Mouse (Mus musculus) embryo, embryonic 10 days (tissue): Measurements from ENCODE around the gene Pex1.
"Not testable (repeated sequence)": the region's sequence is repeated elsewhere in the genome, so short reads cannot be mapped to it uniquely, and the experiment has no call there.

ENCODE experiments used
- DNase-seq: peaks from one replicate; pipeline ENCODE4 v3.0.0-alpha.2; 2015; ENCODE audit warnings: low spot score

Pex1 gene

GRCm38 (mm10) chr5:3645326-3645725 lies 49.5 kb downstream of the Pex1 start:
- no peak for DNase-seq

GRCm38 (mm10) chr5:3646539-3646938 lies 50.7 kb downstream of the Pex1 start:
- DNase-seq, result no peak

GRCm38 (mm10) chr5:3646991-3647707 lies 51.3 kb downstream of the Pex1 start:
- DNase-seq, result peak; percentile 67

DNA sequence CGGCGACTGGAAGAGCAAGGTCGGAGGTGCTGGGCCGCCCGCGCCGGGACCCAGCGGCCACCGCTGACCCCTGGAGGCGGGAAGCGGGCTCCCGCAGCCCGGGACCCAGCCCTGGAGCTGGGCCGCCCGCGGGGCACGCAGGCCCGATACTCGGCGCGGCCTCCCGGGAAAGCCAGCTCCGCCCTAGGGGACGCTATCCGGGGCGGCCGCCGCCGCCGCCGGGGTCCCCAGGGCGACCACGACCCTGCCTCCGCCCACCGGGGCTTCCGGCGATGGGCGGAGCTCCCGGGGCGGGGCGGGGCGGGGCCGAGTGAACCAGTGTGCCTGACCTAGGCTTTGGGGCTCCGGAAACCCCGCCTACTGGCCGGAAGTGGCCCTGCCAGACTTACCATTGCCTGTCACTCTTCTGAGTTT lies 51.8 kb downstream of the Pex1 start:
- peak; percentile 83 for DNase-seq

DNA sequence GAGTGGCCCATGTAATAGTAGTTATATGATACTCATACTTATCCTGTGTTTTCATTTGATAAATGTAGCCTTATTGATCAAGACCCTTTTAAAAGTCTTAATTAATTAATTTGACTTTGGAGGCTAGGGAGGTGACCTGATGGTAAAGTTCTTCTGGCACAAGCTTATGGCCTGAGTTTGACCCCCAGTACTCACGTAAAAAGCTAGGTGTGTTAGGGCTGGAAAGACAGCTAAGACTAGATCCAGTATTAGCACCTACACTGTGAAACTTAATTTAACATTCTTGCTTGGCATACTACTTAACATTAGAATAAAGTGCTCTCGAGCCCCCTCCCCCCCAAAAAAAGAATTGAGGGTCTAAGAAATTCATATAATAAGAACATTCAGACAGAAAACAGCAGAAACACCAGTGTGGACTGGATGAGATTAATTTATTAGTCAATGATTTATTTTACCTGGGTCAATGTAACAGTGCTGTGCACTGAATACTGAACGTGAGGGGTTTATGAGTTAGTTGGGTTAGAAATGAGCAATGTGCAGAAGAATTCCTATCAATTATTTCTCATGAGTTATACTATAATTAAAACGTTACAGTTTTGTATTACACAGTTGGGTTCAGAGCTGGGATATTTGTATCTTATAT lies 52.5 kb downstream of the Pex1 start:
- DNase-seq, result no peak

GRCm38 (mm10) chr5:3648849-3649210 lies 53.0 kb downstream of the Pex1 start:
- DNase-seq, result no peak

DNA sequence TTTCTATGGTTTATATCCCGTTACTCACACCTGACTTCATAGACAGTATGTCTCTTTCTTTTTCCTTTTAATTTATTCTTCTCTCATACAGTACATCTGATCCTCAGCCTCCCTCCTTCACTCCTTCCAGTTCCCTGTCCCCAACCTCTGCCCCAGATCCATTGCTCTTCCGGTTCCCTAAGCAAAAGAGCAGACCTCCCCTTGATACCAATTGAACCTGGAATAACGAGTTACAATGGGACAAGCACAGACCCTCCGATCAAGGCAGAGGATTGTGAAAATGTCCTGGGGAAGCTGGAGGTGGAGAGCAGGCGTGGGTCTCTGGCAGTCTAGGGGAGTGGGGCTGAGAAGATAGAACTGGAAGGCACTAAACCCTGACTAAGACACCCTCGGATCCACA lies 55.0 kb downstream of the Pex1 start, which contains the start of gene Tmbim7:
TSS of gene Tmbim7 (plus strand) at position 301 of the 400 bp plus-strand sequence.
- no peak for DNase-seq

DNA sequence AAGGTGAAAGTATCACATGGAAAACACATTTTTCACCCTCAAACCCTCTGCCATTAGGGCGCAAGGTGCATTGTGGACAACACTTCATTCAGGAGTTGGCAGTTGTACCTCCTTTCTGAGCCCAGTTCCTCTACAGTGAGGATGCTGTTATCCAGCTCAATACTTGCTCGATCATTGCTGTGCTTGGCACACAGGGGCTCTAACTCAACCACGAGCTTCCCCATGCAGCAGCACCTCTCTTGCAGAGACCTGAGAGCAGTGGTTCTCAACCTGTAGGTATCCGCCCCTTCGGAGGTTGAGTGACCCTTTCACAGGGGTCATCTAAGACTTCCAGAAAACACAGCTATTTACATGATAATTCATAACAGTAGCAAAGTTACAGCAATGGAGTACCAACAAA lies 55.8 kb downstream of the Pex1 start:
- DNase-seq, result no peak

DNA sequence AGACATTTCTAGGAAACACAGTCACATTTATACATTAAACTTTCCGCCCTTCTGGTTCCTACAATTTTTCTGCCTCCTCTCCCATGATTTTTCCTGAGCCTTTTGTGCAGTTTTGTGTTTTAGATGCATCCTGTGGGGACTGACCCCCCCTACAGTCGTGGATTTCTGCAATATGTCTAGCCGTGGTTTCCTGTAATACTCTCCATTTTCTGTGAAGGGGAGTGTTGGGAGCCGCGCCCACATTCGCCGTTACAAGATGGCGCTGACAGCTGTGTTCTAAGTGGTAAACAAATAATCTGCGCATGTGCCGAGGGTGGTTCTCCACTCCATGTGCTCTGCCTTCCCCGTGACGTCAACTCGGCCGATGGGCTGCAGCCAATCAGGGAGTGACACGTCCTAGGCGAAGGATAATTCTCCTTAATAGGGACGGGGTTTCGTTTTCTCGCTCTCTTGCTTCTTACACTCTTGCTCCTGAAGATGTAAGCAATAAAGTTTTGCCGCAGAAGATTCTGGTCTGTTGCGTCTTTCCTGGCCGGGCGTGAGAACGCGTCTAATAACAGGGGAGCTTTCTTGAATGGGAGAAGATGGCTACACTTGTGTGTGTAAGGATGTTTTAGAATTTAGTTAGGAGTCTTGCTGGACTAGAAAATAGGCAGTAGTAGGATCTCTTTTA lies 57.2 kb downstream of the Pex1 start:
- DNase-seq, result not testable (repeated sequence)

DNA sequence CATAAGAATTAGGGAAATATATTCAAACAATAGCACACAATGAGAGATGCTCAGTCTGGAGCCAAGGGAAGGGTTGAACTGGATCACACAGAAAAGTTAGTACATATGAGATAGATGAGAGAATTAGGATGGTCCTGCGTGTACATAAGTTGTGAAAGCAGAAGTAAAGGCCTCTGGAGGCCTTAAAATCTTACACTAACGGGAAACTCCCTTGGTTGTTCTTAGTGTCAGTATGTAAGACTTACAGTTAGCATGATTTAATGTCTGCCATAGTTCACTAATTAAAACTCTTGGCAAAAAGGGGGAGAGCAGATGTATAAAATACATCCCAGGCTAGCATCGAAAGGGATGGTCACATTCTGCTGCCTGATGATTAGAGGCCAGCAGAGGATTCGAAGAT lies 57.9 kb downstream of the Pex1 start:
- no peak for DNase-seq

DNA sequence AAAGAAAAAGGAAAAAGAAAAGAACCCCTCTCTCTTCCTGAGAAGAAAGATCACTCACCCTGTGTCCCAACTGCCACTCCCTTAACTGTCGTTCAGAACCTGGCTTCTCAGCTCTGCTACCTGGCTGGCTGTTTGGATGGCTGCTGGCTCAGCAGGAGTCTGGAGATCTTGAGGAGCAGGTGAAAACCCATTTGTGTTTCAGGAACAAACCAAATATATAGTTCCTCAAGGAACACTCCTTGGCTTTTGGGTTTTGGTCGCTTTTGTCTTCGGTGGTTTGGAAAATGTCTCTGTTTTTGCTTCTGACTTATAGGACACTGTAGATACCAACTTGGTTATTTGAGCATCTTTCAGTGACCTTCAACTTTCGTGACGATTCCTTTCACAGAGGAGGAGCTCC lies 61.2 kb downstream of the Pex1 start, which contains the start of gene Gatad1:
TSS of gene Gatad1 (minus strand) at position 101 of the 400 bp plus-strand sequence.
- DNase-seq, result no peak

- DNase-seq, result no peak
Measured at GRCm38 (mm10) chr5:3665225-3665624, 69.4 kb downstream of the Pex1 start.

- DNase-seq, result no peak
Measured at GRCm38 (mm10) chr5:3666585-3666984, 70.7 kb downstream of the Pex1 start.

DNA sequence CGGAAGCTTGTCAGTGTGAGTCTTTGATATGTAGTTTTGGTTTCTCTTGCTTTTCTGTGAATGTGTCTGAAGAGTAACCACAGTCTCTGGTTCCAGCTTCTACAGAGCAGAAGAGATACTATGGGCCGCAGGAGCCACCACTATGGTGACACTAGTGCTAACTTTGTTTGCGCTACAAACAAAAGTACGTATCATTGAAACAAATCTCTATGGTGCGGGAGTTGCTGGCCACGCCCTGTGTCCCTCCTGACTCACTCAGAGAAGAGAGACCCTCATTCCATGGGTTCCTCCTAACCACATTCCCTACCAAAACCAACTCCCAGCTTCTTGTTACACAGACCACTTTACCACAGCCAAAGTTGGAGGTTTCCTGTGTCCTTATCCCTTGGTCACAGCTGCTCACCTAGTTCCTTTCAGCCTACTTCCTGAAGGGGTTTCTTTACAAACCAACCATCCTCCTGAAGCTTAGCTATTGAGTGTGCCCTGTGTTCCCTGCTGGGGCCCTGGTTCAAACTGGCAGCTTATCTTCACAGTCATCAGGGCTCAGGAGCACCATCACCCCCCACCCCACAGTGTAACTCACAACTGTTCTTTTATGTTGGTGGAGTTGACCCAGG lies 74.2 kb downstream of the Pex1 start:
- no peak for DNase-seq
